Mouse (Mus musculus): ENCODE measurements around the gene Gpatch4.

DNA sequence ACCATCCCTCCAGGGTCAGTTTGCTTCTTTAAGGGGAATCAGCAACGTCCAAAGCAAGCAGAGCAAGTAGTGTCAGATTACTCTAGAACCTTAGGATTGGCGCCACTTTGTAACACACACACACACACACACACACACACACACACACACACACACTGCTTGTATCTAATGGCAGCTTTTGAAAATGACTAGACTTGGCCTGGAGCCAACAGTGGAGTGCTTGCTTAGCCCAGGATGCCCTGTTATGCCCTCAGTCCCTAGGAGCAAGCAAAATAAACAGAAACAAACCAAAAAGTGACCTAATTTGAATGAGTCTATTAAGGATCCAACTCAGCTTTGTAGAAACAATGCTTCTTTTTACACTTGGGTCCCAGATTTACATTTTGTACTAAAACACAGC is 25.5 kb downstream of the Gpatch4 start:
- no peak for TF ChIP-seq POLR2A (IDR thresholded peaks at IDR 0.05; ENCODE audit: low read depth, low read length)
- no peak for TF ChIP-seq CTCF (IDR thresholded peaks at IDR 0.05; ENCODE audit: extremely low read depth, insufficient read length, insufficient replicate concordance, low read depth, low read length)

All from small intestine, adult 2 months (tissue).